Mouse (Mus musculus) natural killer cell, adult 2 months (primary cell): ENCODE results near the gene Calml4.
"Not testable (repeated sequence)": the region's sequence is repeated elsewhere in the genome, so short reads cannot be mapped to it uniquely, and the experiment has no call there.

Source experiments
- DNase-seq, 2 experiments: peaks; one replicate each; pipeline ENCODE4 v3.0.0; 2022; ENCODE audit warnings: low spot score in 2 of 2

Gene Calml4

GRCm38 (mm10) chr9:62857719-62858261, at the start of gene Calml4:
Gene Calml4 (plus strand): TSS chr9:62858080.
- no peak for DNase-seq

GRCm38 (mm10) chr9:62810095-62810494, 47.8 kb upstream of the Calml4 start:
- DNase-seq = no peak

GRCm38 (mm10) chr9:62810543-62811515, 47.1 kb upstream of the Calml4 start:
- peak; percentile 49 to 56 for DNase-seq

GRCm38 (mm10) chr9:62811516-62812121, 46.3 kb upstream of the Calml4 start, which contains the start of gene Fem1b:
Gene Fem1b (minus strand): TSS chr9:62811934.
- DNase-seq = peak; percentile 90 to 93

GRCm38 (mm10) chr9:62812216-62813049, 45.4 kb upstream of the Calml4 start:
- DNase-seq = no peak

GRCm38 (mm10) chr9:62814751-62815150, 43.1 kb upstream of the Calml4 start:
- DNase-seq = no peak

GRCm38 (mm10) chr9:62816323-62817098, 41.4 kb upstream of the Calml4 start:
- no peak for DNase-seq

GRCm38 (mm10) chr9:62817099-62817571, 40.7 kb upstream of the Calml4 start:
- peak in 1 of 2 experiments; percentile 41 for DNase-seq

- no peak for DNase-seq
Observed at GRCm38 (mm10) chr9:62817828-62818614, 39.9 kb upstream of the Calml4 start.

GRCm38 (mm10) chr9:62819494-62819893, 38.4 kb upstream of the Calml4 start:
- DNase-seq = no peak

GRCm38 (mm10) chr9:62819910-62820309, 38.0 kb upstream of the Calml4 start:
- DNase-seq = not testable (repeated sequence)

GRCm38 (mm10) chr9:62820829-62821228, 37.1 kb upstream of the Calml4 start:
- no peak for DNase-seq

GRCm38 (mm10) chr9:62821811-62822210, 36.1 kb upstream of the Calml4 start:
- no peak for DNase-seq

- DNase-seq = no peak
Observed at GRCm38 (mm10) chr9:62825791-62826393, 32.0 kb upstream of the Calml4 start.

- DNase-seq = no peak
Observed at GRCm38 (mm10) chr9:62826456-62826855, 31.4 kb upstream of the Calml4 start.

GRCm38 (mm10) chr9:62827939-62828652, 29.8 kb upstream of the Calml4 start:
- no peak for DNase-seq

- DNase-seq = peak; percentile 79 to 87
Observed at GRCm38 (mm10) chr9:62828662-62829086, 29.2 kb upstream of the Calml4 start.

GRCm38 (mm10) chr9:62829877-62830276, 28.0 kb upstream of the Calml4 start:
- DNase-seq = no peak

- no peak for DNase-seq
Observed at GRCm38 (mm10) chr9:62834906-62835305, 23.0 kb upstream of the Calml4 start.
